Mouse (Mus musculus) NIH3T3 (cell line): Measurements from ENCODE around the gene Tmem176a.
"Not testable (repeated sequence)": the region's sequence is repeated elsewhere in the genome, so short reads cannot be mapped to it uniquely, and the experiment has no call there.

Experiments
- DNase-seq: peaks from one replicate; pipeline ENCODE4 v3.0.0-alpha.2; 2012; ENCODE audit warnings: low read depth

Gene Tmem176a

GRCm38 (mm10) chr6:48842111-48842842 lies 1.6 kb downstream of the Tmem176a start:
- DNase-seq, result no peak

- DNase-seq, result no peak
Measured at GRCm38 (mm10) chr6:48845086-48845485, 4.4 kb downstream of the Tmem176a start.

- DNase-seq, result no peak
Measured at GRCm38 (mm10) chr6:48851820-48852491, 11.2 kb downstream of the Tmem176a start.

GRCm38 (mm10) chr6:48854155-48854554 lies 13.4 kb downstream of the Tmem176a start:
- DNase-seq, result no peak

GRCm38 (mm10) chr6:48857613-48858302 lies 17.0 kb downstream of the Tmem176a start:
- DNase-seq, result no peak

- peak; percentile 15 for DNase-seq
Measured at GRCm38 (mm10) chr6:48860130-48860815, 19.6 kb downstream of the Tmem176a start.

- DNase-seq, result no peak
Measured at GRCm38 (mm10) chr6:48860851-48861250, 20.1 kb downstream of the Tmem176a start.

DNA sequence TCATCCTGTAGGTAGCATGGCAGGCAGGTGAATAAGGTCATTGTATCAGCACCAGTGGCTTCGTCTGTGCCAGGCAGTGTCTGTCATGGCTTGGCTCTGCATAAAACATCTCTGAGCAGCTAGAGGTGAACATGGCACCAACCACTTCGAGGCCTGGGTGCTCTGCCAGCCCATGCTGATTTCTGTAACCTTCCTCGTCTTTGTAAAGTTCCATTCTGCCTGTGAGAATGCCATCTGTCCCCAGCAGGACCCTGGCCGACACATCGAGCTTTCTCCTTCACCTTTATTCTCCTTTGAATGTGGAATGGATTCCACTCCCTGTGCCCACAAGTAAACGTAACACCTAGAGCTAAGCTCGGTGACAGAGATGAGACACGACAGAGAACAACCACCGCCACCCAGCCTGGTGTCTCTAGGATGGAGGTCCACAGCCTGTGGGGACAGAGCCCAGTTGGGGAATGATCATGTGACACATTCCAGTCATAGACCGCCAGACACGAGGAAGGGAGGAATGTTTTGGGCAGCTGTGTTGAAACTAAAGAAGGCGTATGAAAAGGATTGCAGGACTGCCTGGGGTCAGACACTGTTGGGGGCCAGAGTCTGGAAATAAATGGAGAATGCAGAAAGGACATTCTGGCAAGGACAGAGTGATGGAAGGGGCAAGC lies 21.0 kb downstream of the Tmem176a start:
- no peak for DNase-seq

DNA sequence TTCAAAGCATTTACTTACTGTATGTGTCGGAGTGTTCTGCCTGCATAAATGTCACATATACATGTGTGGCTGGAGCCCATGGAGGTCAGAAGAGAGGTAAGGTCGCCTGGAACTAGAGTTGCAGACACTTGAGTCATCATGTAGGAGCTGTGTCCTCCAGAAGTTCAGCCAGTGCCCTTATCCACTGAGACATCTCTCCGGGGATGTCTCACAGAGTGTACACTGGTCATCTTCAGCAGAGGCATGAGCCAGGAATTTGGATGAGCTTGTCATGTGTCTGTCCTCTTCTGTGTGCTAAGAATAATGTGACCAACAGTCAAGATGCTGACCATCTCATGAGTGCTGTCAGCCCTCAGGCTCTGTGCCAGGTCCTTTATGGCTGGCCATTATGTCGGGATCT lies 22.1 kb downstream of the Tmem176a start:
- no peak for DNase-seq

DNA sequence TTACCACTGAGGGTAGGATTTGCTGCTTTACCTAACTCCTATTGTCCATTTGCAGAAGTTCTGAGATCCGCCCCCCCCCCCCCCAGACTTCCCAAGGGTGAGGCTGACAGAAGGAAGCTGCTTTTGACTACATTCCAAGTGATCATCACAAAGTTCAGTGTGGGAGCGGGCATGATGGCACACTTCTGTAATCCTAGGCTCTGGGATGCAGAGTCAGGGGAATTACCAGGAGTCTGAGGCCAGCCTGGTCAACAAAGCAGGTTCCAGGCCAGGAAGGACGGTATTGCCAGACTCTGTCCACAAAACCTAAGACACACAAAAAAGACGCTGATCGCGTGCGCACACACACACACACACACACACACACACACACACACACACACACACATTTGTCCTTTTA lies 22.8 kb downstream of the Tmem176a start:
- DNase-seq, result no peak

- no peak for DNase-seq
Measured at GRCm38 (mm10) chr6:48864181-48864580, 23.5 kb downstream of the Tmem176a start.

DNA sequence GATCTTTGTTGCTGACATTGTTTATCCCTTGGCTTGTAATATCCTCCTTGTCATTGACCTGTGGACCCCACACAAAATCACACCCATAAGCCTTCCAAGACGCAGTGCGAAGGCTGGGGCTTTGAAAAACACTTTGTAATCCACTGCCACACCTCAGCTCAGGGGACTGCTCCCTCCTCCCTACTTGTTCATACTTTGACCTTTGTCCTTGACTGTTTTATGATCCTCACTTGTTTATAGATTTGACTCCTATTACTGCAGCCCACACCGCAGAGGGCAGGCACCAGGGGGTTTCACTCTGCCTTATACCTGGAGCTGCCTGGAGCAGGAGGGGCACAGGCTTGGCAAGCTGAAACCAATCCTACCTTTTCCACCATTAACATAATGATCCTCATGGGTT lies 24.0 kb downstream of the Tmem176a start:
- DNase-seq, result no peak

GRCm38 (mm10) chr6:48865152-48865745 lies 24.5 kb downstream of the Tmem176a start:
- DNase-seq, result no peak

GRCm38 (mm10) chr6:48866355-48866950 lies 25.7 kb downstream of the Tmem176a start:
- not testable (repeated sequence) for DNase-seq

DNA sequence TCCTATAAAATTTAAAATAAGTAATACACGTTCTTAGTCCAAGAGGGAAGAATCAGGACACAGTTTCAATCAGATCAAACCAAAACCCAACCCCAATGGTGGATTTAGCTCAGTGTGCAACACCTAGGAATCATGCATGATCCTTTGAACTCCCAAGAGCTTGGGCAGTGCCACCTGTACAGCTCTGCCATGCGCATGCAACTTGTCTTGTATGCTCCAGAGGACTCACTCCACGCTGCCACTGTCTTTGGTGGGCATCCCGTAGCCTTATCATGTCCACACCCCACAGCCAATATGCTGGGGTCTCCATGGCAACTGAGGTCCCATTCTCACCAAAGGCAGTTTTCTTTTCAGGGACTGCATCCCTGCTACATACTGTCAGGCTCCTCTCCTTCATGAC lies 26.4 kb downstream of the Tmem176a start:
- DNase-seq, result no peak

DNA sequence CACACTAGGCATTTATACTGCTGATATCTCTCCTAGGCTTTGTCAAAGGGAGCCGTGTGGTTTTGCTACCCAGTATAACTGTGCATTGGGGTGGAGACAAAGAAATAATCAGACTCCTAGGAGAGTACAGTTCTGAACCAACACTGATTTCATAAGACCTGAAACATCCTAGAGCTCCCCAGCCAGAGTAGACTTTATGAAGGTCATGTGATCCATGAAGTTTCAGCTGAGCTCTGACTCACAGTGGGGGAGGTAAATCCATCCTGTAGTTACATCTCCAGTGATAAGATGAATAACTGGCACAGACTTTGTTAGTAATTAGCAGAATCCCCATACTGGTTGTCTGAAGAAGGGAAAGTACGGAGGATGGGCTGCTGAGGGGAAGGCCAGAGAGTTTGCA lies 29.1 kb downstream of the Tmem176a start:
- DNase-seq, result peak; percentile 27

GRCm38 (mm10) chr6:48872596-48872995 lies 31.9 kb downstream of the Tmem176a start, which contains the start of gene Aoc1:
Aoc1 (plus strand) TSS chr6:48872896.
- no peak for DNase-seq

DNA sequence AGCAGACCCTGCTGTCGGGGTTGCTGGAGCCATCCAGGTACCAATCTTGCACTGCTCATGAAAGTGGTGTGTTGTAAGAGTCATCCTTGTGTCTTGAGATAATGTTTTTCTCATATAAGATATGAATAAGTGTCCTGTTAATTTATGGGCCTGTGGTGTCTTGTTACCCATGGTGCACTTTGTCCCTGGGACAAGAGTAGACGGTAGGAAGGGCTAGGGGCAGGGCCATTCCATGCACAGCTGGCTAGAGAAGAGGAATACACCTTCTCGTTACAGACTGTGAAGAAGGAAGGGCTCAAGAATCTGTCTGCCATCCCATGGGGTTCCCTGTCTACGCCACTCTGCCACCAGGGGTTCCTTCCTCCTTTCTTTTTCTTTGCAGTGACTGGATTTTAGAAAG lies 33.9 kb downstream of the Tmem176a start:
- no peak for DNase-seq

DNA sequence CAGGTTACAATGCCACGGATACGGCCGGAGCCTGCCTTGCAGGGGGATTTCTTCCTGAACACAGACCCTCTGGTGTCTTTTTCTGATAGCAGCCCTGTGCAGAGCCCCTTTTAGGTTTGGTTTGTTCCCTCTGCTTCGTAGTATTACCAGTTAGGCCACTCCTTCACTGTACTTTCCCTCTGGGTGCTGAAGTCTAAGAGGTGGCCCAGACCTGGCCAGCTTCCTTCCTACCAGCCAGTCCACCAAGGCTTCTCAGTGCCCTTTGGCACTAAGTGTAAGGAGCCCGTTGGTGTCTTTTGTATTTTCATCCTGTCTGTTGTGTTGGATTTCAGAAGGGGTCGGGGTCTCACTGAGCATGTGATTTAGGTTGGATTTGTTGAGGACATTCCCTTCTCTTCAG lies 34.8 kb downstream of the Tmem176a start:
- DNase-seq, result no peak

DNA sequence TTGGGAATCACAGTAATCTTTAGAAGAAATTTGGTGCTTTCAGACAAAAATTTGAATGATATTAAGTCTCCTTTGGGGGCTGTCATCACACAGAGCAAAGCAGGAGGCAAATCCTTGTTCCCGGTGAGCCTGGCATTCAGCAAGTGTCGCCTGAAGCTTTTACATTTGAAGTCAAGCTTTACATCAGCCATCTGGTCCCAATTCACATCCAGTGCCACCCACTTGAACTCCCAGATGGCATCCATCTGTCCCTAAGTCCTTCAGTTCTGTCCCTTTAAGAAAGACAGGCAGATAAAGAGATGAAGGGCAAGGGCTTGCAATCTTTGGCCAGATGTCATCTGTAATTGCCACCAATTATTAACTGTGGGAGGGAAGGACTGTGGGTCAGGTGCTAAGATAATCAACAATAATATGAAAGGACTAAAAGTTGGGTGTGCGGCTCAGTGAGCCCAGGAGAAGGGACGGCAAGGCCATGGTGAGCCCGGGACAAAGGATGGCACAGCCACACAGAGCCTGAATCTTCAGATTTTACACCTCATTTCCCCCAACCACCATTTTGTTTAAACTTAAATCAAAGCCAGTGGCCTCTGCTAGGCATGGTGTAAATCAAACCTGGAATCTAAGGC lies 35.9 kb downstream of the Tmem176a start:
- DNase-seq, result no peak

GRCm38 (mm10) chr6:48894203-48894602 lies 53.5 kb downstream of the Tmem176a start:
- no peak for DNase-seq
